Mouse (Mus musculus) retina, postnatal 1 day (tissue): ENCODE results near the gene Ttll7.

Experiments
- DNase-seq: peaks from one replicate; pipeline ENCODE4 v3.0.0-alpha.2; 2012

Gene Ttll7

DNA sequence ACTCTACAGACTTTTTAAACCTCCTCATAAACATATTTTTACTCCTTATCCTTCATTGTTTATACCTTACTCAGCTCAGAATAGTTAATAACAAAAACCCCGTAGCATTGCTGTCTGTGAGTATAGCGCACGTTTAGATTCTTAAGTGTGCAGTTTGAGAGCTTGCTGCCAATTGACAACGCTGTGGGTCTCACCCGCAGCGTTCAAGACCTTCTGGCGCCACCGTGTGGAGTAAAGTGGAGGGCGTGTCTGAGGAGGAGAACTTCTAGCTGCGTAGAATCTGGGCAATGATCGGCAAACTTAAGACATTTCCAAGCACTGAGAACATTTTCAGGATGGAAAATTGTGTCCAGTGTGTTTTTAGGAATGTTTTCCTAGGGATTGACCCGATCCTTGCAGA is 62.6 kb downstream of the Ttll7 start:
- DNase-seq = peak; percentile 85

DNA sequence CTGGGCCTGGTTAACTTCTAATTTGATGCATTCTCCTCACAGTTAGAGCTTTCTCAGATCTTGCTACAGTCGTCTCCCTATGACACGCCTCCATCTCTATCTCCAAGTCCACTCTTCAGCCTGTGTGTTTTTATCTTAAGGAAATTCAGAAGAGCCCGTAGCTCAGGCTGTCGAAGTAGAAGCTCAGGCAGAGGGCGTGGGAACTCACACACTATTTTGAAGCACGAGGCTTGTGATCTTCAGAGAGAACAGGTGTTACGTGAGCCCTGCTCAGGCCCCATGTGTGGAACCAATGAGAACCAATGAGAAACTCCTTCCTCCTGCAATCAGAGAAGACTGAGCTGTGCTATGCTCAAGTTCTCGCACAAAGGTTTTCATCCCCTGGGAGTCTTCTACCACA is 65.7 kb downstream of the Ttll7 start:
- DNase-seq = no peak

DNA sequence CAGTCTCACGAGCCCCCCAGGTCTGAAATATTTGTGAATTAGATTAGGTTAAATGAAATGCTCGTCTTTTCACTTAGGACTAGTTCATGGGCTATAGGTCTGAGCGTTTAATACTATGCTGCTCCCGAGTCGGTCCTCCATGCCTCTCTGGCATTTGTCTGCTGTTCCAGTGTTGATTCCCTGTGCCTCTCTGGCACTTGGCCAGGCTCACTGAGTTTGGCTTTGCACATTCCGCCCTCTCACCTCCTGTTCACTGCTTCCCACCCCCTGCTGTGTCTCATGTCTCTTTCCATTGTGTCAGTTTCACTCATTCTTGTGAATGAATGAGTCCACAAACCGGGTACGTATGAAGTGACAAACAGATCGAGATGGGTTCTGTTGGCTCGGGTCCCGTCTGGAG is 66.2 kb downstream of the Ttll7 start:
- DNase-seq = peak; percentile 50

DNA sequence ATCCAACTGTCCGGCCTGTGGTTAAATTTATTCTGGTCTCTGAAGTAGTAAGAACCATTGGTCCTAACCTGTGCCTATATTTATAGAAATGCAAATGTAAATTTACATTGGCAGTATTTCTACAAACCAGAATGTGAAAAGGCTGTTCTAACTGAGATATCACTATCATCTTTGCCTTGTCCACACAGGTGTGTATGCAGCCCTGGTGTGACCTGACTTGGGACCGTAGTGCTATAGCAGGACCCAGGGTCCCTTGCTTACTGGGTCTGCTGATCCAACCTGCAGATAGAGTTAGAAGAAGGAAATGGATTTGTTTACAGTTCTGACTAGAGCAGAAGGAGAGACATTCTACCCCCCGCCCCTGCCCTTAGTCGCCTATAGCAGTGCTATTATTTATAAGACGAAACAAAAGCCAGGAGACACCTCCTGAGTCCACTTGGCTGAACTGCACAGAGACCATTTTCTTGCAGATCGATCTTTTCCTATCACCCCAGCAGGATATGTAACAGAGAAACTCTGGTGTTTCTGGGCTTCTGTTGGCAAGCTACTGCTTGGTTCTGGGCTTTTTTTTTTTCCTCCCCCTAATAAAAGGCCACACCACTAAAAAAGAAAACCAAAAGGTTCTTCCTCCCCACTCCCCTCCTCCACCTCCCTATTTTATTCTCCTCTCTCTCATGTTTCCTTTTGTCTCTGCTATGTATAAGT is 75.3 kb downstream of the Ttll7 start:
- DNase-seq = no peak

DNA sequence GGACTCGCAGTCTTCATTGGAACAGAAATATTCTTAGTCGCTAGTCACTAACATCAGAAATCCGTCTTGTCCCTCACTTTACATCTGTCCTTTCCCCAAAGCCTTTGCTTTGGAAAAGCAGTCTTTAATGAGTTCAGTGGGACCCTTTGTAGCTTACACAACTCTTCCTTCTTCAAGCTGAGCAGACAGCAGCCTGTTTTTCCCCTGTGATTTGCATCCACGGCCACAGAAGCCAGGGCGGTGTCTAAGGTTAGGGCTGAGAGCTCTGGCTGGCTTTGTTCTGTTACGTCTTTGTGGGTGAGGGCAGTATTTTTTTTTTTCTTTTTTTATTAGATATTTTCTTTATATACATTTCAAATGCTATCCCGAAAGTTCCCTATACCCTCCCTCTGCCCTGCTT is 76.0 kb downstream of the Ttll7 start:
- DNase-seq = no peak

DNA sequence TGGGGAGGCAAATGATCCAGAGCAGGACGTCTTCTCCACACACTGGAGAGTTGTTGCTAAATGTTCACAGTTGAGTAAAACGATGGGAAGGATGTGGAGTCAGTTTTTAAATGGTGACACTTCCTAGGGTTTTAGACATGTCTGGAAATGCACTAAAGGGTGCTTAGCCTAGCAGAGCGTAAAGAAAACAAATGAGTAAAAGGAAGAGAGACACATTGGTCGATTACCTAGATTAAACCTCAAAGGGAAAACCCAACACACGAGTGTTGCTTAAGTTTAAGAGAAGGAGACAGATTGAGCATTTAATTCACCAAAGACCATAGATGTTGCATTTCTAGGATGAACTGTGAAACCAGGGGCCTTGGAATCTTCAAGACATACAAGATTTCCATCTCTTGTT is 76.8 kb downstream of the Ttll7 start:
- DNase-seq = no peak

DNA sequence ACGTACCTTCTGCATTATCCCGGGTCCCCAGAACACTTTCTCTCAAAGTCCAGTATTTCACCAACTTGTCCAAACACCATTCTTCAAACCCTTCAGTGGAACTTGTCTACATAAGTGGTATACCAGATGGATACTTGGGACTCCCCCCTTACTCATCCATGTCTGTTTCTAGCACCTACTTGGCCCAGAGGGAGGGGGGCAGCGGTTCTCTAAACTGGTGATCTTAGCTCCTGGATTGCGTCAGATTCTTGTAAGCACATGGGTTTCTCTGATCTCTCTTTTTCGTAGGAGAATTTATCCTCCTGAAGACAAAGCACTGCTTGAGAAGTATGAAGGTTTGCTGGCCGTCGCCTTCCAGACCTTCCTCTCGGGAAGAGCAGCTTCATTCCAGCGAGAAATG is 79.0 kb downstream of the Ttll7 start:
- DNase-seq = no peak

DNA sequence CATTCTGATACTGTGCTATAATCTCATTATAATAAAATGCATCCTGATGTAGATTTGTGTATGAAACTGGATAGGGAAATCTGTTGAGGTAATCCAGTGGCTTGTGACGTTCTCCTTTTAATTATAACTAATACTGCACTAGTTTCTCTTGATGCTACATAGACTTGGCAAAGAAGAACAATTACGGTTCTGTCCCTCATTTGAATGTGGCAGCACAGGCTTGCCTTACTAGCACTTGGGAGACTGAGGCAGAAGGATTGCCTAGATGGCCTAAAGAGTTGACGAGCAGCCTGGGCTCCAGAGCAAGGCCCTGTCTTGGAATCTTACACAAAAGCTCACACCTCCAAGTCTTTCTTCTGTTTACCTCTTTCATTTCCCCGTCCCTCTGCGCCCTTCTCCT is 80.3 kb downstream of the Ttll7 start:
- no peak for DNase-seq

DNA sequence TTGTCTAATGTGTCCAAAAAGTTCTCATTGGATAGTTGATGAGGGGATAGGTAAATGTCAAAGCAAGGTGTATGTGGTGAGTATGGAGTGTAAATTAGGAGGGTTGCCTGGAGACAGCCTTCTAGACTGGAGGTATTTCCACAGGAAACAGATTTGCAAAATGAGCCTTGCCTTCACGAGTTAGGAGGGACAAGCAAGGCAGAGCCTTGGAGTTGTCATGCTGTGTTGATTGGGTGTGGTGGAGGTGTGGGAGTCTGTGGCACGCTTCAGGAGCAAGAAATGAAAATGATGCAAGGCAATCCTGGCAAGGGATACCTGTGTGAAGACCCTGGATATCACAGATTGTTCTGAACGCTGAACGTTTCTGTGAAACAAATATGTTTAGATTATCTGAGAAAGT is 84.7 kb downstream of the Ttll7 start:
- DNase-seq = no peak

DNA sequence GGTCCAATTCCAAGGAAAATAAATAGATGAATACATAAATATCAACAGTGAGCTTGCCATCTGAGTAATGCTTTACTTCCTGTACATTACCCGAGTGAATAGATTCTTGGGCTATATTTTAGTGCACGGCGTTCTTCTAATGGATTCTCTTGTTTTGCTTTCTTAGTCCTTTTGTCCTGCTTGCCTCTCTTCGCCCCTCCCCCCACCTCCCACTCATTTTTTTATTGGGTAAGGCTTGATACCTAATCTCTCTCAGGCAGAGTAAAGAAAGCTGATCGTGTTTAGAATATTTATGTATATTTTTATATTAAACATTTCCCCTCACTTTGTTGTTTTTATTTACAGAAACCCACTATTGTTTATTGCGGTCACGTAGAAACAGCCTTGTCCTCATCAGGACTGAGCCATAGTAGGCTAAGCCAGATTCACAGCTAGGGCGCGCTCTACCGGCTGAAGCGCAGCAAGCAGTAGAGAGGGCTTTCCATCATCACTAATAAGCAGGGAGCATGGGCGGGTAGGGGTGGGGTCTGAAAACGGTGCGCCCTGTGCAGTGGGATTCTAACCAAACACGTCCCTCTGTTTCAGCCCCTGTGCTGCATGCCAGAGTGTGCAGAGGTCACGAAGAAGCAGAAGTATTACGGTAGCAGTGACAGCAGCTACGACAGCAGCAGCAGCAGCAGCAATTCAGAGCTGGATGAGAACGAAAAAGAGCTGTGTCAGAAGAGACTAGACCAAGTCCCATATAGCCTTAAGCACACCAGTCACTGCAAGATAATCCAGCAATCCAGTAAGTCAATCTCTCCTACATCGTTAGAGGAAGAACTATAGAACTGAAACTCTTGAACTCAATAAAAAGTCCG is 87.5 kb downstream of the Ttll7 start:
- DNase-seq = peak; percentile 77

DNA sequence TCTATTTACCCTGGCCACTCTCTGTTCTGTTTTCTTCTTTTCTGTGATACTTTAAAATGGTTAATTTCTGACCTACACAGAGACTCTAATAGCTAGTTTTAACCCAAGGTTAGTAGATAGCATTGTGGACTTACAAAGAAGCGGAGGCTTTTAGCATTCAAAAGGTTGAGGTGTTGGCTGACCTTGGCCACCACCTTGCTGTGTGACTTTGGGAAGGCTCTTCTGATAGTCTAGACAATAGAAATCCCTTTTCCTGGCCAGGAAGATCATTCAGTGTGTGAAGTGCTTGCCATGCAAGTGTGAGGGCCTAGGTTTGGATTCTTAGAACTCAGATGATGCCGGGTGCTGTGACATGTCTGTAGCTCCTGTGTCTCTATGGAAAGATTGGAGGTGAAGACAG is 90.9 kb downstream of the Ttll7 start:
- no peak for DNase-seq

DNA sequence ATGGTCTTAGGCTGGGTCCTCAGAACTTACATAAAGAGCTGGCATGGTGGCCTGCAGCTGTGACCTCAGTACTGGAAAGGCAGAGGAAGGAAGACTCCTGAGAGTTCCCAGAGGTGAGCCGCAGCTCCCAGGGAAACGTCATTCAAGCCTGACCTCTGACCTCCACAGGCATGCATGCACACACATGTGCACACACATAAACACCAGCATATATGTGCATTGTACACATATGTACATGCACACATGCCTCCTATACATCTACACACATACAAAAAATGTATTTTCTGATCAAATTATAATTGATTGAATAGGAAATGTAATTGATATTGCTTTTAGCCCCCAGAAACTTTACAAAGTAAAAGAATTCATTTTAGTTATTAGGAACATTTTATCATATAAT is 93.2 kb downstream of the Ttll7 start:
- no peak for DNase-seq

DNA sequence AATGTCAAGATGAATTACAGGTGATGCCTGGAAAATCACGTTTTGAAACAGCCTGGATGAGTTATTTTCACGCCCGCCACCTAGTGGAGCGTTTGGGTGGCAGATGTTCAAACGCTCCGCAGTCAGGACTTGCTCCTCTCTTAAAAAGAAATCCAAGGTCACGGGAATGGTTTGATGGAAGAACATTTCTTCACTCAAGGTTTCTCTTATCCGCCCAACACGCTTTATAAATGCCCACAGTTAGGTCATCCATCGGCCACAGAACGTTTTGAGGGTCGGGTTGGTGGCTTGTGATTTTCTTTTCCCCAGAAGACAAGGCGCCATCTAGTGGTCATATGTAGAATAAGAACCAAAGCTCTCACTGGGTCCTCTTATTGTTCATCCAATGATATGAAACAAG is 93.7 kb downstream of the Ttll7 start:
- peak; percentile 88 for DNase-seq

DNA sequence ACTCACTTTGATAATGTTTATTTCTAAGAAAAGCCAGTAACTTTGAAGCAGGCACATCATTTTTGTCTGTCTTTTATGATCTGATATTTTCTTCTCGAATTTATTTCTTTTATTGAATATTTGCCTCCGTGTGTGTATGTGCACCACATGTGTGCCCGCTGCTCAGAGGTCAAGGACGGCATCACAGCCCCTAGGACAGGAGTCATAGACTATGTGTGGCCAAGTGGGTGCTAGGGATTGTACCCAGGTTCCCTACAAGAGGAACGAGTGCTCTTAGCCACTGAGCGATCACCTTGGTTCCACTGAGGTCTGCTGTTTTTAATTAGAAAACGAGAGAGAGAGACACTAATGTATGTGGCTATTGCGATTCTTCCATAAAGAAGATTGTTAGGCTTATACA is 94.5 kb downstream of the Ttll7 start:
- no peak for DNase-seq

DNA sequence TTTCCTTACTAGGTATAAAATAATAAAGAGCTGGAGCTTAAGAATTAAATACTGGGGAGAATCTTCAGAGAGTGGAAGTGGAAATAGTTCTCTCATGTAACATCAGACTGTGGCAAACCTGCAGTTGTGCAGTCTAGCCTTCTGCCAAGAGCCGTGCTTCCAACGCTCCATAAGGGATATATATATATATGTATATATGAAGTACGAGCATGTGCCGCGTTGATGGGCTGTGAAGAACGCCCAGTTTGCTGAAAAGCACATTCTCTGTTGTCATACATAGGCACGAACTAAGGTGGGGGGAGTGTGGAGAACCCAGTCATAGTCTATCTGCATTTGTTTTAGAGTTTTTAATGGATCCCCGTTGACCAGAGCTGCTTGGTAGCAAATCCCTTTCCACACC is 104.6 kb downstream of the Ttll7 start:
- no peak for DNase-seq

DNA sequence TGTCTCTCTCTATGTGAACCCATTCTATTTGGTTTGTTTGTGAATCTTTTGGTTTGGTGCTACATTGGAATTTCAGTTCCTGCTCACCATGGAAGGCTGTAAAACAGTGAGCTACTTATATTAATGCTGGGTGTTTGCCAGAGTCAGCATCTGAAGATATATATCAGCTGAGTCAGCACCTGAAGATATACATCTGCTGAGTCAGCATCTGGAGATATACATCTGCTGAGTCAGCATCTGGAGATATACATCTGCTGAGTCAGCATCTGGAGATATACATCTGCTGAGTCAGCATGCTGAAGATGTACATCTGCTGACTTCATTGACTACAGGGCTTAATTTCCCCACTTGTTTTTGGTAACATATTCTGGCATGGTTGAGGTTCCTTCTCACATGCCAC is 110.7 kb downstream of the Ttll7 start:
- DNase-seq = no peak

DNA sequence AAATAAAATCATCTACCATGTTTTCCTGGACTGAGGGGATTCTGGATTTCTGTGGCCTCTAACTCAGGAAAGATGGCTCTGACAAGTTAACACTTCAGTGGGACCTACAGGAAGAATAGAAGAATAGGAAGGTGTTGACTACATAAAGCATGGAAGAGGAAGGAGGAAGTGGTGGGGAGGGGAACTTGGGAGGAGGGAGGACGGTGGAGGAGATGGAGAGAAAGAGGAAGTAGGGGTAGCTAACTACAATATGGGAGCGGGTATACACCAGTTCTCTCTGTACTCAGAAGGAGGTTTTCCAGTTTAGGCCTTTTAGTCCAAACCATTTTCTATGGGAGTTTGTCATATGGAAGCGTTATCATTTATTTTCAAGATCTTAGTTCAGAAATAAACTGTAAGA is 112.2 kb downstream of the Ttll7 start:
- DNase-seq = no peak

DNA sequence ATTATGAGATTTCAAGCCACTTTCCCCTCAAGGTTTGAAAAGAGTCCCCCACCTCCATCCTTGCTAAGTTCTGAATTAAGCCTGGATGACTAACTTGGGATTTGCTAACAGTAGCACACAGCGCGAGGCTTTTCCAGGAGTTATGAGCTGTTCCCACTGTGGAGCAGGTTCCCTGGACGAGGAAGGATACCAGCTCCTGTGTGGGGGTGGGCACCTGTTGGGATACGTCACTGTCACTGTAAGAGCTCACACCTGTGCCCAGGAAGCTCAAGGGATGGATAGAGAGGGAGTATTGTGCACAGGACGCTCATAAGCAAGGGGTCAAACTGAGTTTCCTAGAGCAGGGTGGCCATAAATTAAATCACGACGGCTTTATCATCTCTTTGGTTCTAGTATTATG is 115.1 kb downstream of the Ttll7 start:
- no peak for DNase-seq

DNA sequence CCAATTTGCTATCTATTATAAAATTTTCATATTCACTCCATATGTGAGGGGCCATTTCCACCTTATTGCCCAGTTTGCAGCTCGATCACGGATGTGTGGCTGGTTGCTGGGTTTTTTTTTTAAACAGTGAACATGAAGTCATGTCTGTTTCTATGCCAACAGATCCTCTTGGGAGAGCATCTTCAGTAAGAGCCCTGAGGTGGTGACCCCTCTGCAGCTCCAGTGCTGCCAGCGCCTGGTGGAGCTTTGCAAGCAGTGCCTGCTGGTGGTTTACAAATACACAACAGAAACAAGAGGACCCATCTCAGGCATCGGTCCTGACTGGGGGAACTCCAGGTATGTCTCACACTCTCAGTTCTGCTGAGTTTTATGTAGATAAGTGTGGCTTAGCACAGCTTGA is 115.7 kb downstream of the Ttll7 start:
- peak; percentile 24 for DNase-seq

DNA sequence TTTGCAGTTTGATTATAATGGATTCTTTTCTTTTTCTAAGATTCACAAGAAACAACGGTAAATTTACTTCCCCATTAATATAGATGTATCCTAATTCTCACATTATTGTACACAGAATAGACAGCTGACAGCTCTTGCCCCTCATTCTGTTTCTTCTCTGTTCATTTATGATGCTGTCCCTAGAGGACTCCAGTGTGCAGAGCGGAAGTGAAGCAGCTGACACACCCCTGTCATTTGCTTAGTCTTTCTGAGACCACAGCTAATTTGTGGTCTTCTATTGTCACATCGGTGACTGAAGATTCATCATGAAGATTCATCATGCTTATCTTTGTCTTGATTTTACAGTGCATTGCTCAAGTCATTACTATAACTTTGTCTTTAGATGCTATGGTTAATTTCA is 126.1 kb downstream of the Ttll7 start:
- DNase-seq = no peak

DNA sequence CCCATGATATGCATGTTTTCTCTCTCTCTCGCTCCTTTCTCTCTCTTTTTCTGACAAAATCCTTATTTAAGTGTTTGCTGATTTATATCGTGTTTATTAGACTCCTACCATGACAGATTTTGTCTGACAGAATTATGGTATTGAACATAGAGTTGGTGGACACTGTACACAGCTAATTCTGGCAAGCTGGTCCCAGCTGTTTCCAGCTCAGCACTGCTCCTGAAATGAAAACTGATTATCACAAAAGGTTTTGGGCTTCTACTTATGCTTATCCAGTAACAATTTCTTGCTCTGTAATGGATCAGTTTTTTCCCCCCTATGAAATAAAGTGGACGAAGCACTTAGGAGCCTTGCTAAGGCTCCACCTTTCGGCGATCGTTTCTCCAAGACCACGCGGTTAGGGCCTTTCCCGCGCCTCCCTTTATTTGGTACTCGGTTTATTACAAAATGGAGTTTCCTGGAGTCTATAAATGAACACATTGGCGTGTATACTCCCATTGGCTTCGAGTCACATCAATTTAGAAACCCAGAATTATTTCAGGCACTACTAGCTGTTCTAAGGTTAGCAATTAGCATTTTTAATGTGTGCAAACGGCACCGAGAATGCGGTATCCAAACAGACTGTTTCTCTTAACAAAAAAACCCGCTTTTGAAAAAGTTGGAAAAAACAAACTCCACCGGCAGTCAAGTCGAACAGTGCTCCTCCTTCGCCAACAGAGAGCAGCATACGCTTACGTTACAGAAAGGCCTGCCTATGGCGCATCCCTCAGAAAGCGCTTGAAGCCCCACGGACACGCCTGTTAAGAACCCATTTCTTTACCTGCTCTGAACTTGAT is 141.9 kb downstream of the Ttll7 start:
- peak; percentile 81 for DNase-seq

DNA sequence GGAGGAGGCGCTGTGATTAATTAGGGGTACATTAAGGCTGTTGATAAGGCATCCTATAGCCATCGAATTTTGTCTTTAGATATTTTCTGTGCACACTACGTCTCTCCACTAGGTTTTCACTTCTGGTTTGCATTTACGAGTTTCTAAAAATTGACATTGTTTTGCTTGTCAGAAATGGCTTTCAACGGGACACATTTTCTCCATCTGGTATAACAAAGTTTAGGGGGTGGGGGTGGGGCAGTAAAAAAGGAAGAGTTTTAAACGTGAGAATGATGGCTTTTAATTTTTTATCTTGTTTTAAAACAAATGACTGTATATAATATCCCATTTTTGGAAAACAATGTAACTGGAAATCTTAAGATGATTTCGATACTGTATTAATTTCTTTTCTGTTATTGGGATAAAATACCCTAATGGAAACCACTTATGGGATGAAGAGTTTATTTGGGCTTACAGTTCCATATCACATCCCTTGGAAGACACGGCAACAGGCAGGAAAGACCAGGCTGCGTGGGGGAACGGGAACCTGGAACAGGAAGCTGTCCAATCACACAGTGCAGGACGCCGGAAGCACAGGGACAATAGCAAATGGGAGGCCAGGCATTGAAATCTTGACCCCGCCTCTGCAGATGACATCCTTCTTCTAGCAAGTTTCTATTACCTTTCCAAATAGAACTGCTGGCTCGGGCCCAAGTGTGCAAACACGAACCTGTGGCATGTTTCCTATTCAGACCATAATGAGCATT is 142.7 kb downstream of the Ttll7 start:
- DNase-seq = no peak

DNA sequence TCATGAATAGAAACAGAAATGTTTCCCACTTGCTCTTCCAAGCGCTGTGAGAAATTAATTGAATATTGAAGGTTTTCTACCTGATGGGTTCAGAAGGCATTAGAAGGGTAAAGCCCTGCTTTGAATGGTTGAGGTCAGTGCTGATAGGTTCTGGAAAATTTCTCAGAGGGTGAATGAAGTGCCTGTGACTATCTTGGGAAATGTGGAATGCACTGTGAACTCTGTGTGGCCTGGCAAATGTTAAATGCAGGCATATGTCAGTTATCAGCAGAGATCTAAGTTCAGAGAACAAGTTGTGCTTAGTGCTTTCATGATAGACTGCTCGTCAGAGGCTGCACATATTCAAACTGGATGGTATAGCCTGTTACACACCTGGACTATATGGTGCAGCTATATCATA is 147.0 kb downstream of the Ttll7 start:
- DNase-seq = no peak
